Mouse (Mus musculus) B cell, adult 62 days (primary cell): Measurements from ENCODE around the gene Trim68. TPM values are rescaled to one million over a fixed set of nuclear protein-coding genes. Genes with fewer than 3 reads are reported as not detected.

Experiments
- total RNA-seq: library from RNA; stranded (reverse); gene quantifications from 4 replicates; pipeline ENCODE4 v1.2.4, GENCODE M21; 2023

Trim68 gene
- total RNA-seq = 11.7 to 17.4 TPM (median 15.2 TPM) in 4 replicates

DNA sequence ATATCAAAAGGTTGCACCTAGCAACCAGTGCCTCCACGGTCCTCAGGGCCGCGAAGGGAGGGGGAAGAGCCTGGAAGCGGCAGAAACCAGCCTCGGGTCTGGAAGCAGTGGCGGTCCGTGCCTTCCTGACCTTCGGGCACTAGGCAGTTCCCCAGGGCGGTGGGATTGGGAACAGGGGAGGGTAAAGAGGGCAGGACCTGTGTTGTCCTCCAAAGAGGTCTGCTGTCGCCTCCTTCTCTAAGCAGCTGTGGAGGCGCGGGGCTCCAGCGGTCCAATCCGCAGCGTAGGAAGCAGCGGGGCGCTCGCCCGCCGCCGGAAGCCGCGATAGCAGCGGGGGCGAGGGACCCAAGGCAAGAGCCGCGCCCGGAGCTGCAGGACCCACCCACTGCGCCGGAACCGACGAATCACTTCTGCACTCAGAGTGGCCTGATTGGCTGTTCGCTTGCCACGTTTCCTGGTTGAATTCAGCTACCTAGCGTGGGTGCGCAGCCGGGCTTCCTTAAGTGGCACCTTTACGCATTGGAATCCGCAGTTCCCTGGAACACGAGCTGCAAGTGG is at the start of gene Trim68:
Gene Trim68, minus strand, starts transcription at position 384 of the 558 bp plus-strand sequence.

DNA sequence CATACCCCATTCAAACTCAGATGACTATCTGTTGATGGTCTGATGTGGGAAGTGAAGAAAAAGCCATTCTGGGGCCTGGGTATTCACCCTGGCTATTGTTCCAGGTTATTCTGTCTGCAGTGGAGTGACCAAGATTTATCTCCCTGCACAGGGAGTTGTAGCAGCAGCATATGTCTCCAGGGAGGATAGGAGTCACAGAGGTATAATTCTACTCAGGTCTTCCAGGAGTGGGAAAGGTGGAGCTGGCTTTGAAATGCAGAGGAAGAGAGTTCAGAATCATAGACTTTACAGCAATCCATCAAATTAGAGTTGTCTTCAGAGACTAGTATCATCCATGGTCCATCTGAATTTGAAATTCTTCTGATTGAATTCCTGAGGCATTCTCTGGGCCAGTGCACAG is 40.3 kb upstream of the Trim68 start, which contains the start of gene Olfr559:
Gene Olfr559, minus strand, starts transcription at position 101 of the 400 bp plus-strand sequence.

DNA sequence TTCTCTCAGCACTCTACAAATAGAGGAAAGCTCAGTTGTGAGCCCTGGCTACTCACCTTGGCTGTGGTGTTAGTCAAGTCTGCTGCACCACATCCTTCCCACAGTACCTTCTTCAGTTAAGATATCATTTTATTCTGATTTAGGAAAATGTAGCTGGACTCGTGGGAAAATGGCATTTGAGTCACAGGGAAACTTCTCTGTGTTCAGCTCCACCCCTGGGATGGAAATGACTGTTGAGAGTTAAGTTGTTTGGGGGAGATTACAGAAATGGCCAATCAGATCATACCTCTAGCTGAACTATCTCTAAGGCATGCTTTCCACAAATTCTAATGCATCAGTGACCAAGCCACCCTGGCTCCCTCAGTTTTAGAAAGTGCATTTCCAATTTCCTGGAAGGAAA is 31.8 kb upstream of the Trim68 start, which contains the start of gene Olfr33:
Gene Olfr33, minus strand, starts transcription at position 101 of the 400 bp plus-strand sequence.

DNA sequence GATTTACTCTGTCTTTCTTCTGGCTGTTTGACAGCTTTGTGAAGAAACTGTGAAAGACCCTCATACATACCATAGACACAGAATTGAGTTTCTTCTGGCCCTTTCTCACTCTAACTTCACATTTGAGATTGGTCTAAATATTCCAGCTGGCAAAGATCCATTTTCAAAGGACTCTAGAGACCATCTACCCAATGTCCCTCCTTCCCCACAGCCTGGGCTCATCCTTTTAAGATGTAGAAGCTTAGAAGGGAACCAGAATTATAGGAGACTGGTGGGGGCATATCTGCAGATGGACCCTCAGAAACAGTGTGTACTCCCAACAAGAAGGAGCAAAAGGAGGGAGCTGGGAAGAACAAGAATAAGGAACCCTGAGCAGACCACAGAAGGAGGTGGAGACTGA is 14.8 kb upstream of the Trim68 start, which contains the start of gene Olfr558:
Gene Olfr558, plus strand, starts transcription at position 301 of the 400 bp plus-strand sequence.

DNA sequence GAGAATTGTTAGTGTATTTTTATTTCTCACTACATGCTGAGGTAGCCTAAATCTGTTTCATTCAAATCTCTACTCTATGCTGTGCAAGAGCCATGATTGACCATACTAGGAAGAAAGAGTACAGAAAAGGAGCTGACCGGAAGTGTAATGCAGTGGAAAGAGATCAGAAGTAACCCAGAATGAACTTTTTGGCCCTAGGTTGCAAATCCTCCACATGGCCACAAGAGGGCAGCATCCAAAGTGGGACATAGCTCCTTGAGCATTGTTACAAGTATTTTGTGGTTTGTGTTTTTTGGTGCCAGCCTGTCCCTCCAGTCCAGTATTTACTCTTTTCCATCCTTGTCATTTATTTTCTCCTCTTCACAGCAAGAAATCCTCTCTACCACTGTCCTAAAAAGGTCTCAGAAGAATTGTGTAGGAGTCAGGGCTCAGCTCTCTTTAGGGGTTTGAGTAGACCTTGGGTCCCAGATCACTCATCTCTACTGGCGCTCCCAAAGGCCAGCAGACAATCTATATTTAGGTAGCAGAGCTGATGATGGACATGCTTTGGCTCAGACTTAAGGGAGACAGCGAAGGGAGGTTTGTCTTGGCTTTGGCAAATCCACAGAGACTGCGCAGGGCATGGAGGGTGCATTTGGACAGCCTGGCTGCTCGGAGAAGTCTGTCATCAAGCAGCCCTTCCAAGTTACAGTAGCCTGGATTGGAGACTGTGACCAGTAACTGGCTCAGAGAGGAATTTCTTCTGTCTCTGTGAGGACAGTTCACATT is 8.4 kb upstream of the Trim68 start, which contains the start of gene Olfr557:
Gene Olfr557, plus strand, starts transcription at position 553 of the 768 bp plus-strand sequence.

DNA sequence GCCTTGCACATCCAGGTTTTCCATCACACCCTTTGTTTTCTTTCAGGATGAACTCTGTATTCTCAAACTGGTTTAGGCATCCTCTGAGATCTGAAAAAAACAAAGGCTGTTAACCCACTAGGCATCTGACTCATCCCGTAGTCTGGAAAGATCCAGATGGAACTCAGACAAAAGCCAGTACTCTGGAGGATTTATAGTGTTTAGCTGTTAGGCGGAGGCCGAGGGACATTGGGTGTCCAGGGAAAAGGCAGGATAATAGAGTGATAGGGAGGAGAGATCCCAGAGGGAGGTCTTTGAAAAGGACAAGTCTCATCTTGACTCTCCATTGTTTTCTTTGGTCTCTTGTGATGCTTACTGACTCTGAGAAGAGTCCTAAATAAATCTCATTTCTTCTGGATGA is 22.5 kb downstream of the Trim68 start, which contains the start of gene Olfr556:
Gene Olfr556, plus strand, starts transcription at position 301 of the 400 bp plus-strand sequence.

DNA sequence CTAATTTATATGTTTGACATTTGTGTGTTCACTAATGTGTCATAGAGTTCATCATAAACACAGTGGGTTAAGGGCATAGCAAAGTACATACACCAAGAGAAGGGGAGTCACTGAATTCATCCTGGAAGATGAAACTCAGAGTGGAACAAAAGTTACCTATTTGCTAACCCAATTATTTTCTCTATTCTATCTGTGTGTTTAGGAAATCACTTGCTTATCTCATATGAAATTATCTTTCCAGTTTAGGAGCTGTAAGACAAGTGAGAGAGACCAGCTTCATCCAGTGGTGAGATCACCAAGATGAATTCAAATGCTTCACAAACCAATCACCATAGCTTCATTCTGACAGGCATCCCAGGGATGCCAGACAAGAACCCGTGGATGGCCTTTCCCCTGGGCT is 28.6 kb downstream of the Trim68 start, which contains the start of gene Olfr555:
Gene Olfr555, plus strand, starts transcription at position 301 of the 400 bp plus-strand sequence.

DNA sequence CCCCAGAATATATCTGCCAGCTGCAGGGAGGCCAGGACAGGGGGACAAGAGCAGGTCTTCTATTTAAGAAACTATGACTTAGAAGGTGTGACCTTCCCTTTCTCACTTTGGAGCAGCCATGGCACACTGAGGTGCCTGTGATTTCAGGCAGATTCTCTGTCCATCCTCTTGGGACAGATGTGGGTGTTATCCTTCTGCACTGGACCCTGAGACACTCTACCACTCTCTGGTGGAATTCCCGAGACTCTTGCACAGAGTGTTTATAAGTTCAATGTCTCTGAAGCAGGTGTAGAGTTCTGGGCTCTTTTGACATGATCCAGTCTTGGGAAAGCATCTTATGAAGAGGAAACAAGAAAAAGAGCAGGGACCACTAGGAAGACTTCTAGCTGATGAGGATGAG is 49.0 kb downstream of the Trim68 start, which contains the start of gene Olfr554:
Gene Olfr554, plus strand, starts transcription at position 301 of the 400 bp plus-strand sequence.

Other genes starting within 250 kb of the Trim68 start
- gene Rrm1, start 245.6 kb downstream of the Trim68 start, total RNA-seq = 39.8 to 52.1 TPM (median 45.3 TPM) in 4 replicates
- not detected in 4 replicates for gene Olfr543, start 205.6 kb downstream of the Trim68 start, total RNA-seq
- gene Olfr544, start 199.0 kb downstream of the Trim68 start, total RNA-seq = not detected in 4 replicates
- not detected in 4 replicates for gene Olfr545, start 187.8 kb downstream of the Trim68 start, total RNA-seq
- not detected in 4 replicates for gene Olfr547, start 152.6 kb downstream of the Trim68 start, total RNA-seq
- gene Olfr548-ps1, start 146.4 kb downstream of the Trim68 start, total RNA-seq = not detected in 4 replicates
- gene Olfr549, start 137.5 kb downstream of the Trim68 start, total RNA-seq = not detected in 4 replicates
- 32.2 to 40.5 TPM (median 36.2 TPM) in 4 replicates for gene Trim21, start 121.8 kb downstream of the Trim68 start, total RNA-seq
- gene Olfr550, start 115.9 kb downstream of the Trim68 start, total RNA-seq = not detected in 4 replicates
- not detected in 4 replicates for gene Olfr551, start 95.4 kb downstream of the Trim68 start, total RNA-seq
- not detected in 4 replicates for gene Olfr552, start 89.6 kb downstream of the Trim68 start, total RNA-seq
- not detected in 4 replicates for gene Olfr553, start 69.1 kb downstream of the Trim68 start, total RNA-seq
- gene Olfr554, start 48.9 kb downstream of the Trim68 start, total RNA-seq = not detected in 4 replicates
- not detected in 4 replicates for gene Olfr555, start 28.5 kb downstream of the Trim68 start, total RNA-seq
- gene Olfr556, start 22.4 kb downstream of the Trim68 start, total RNA-seq = not detected in 4 replicates
- not detected in 4 replicates for gene Olfr557, start 8.6 kb upstream of the Trim68 start, total RNA-seq
- not detected in 4 replicates for gene Olfr558, start 14.9 kb upstream of the Trim68 start, total RNA-seq
- gene Olfr33, start 31.7 kb upstream of the Trim68 start, total RNA-seq = not detected in 4 replicates
- gene Olfr559, start 40.2 kb upstream of the Trim68 start, total RNA-seq = not detected in 4 replicates
- gene Olfr560, start 72.0 kb upstream of the Trim68 start, total RNA-seq = not detected in 4 replicates
- not detected in 4 replicates for gene Olfr78, start 72.1 kb upstream of the Trim68 start, total RNA-seq
- gene Olfr561, start 83.9 kb upstream of the Trim68 start, total RNA-seq = not detected in 4 replicates
- gene Olfr564, start 116.2 kb upstream of the Trim68 start, total RNA-seq = not detected in 4 replicates
- not detected in 4 replicates for gene Olfr566, start 171.4 kb upstream of the Trim68 start, total RNA-seq
- not detected in 4 replicates for gene Olfr568, start 189.8 kb upstream of the Trim68 start, total RNA-seq
- not detected in 4 replicates for gene Olfr569, start 203.6 kb upstream of the Trim68 start, total RNA-seq
- not detected in 4 replicates for gene Olfr570, start 207.2 kb upstream of the Trim68 start, total RNA-seq
- gene Olfr571, start 230.2 kb upstream of the Trim68 start, total RNA-seq = not detected in 4 replicates
- not detected in 4 replicates for gene Olfr572, start 237.1 kb upstream of the Trim68 start, total RNA-seq